Mouse (Mus musculus): Measurements from ENCODE around the gene Slc38a10. TPM values are rescaled to one million over a fixed set of nuclear protein-coding genes. Genes with fewer than 3 reads are reported as not detected.

The Slc38a10 gene
- polyA plus RNA-seq, 1 experiment from 2014 or later = 110 TPM

DNA sequence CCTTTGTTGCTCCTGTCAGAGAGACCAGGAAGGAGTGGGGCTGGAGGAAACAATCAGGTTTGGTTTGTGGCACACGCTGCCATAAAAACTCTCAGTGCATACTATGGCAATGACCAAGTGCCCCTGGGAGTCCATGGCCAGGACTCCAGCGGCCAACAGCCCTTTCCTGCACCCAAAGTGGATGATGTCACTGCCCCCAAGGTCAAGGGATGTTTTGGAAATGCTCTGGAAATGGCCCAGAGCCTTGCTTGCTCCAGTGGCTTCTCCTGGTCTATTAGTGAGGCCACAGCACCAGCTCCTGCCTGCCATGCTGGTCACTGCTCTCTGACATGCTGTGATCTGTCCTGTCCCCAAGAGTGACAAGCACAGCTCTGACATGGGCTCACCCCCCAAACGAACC, 75.0 kb downstream of the Slc38a10 start:
- H3K4me1 ChIP-seq (replicated peaks) = peaks cover 12% of the 10 kb centered on the region
- no peak overlapping the region for H3K9ac ChIP-seq
- 0 out of 2 replicates have a peak, but pooled peaks cover 3% of the 10 kb centered on the region for H3K27me3 ChIP-seq
- H3K27ac ChIP-seq = no peak overlapping the region
- H3K9me3 ChIP-seq = no peaks in the 10 kb centered on the region
- 83% methylated on average over 3 of the region's 3 CpGs for WGBS
- H3K36me3 ChIP-seq = peaks cover 97% of the 10 kb centered on the region
- no peak for ATAC-seq (ENCODE audit: low FRiP score)
- no peak overlapping the region for H3K4me2 ChIP-seq
- no peak overlapping the region for H3K4me3 ChIP-seq

GRCm38 (mm10) chr11:120072986-120073647, 78.0 kb downstream of the Slc38a10 start:
- ATAC-seq (ENCODE audit: low FRiP score) = no peak
- H3K9me3 ChIP-seq = no peaks in the 10 kb centered on the region
- no peak overlapping the region for H3K4me2 ChIP-seq
- H3K4me3 ChIP-seq = no peak overlapping the region
- H3K27ac ChIP-seq = no peak overlapping the region
- peaks cover 22% of the 10 kb centered on the region for H3K4me1 ChIP-seq (replicated peaks)
- WGBS = 96% methylated on average over 9 of the region's 9 CpGs
- H3K36me3 ChIP-seq = peaks cover 94% of the 10 kb centered on the region
- H3K27me3 ChIP-seq = 0 out of 2 replicates have a peak, but pooled peaks cover 3% of the 10 kb centered on the region
- H3K9ac ChIP-seq = no peak overlapping the region

DNA sequence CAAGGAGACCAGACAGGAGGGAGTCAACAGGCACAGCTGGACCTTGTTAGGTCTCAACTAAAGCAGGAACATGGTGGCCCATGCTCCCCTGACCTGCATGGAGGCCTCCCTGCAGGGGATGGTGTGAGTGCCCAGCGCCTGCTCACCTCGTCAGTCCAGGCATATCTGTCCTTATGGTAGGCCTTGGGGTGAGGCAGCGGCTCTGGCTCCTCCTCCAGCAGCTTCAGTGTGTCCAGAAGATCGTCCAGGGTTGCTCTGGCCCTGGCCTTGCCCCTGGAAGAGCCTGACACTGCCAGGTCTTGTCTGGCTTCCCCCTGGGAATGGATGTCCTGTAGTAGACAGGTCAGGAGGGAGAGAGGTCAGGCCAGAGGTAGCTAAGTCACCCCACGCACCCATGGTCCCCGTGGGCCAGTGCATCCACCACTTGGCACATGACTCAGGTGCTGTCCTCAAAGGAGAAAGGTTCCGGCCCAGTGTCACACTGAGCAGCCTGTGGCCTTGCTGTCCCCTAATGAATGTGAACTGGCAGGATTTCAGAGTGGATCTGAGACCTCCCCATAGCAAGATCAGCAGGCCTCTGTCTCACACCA, 79.3 kb downstream of the Slc38a10 start:
- WGBS = 82% methylated on average over 7 of the region's 7 CpGs
- Histone ChIP-seq H3K4me3 (no peak overlapping the region), H3K9me3 (no peaks in the 10 kb centered on the region), H3K27ac (no peak overlapping the region), H3K9ac (no peak overlapping the region), H3K4me2 (no peak overlapping the region), H3K27me3 (0 out of 2 replicates have a peak, but pooled peaks cover 3% of the 10 kb centered on the region), H3K4me1 (replicated peaks) (peaks cover 22% of the 10 kb centered on the region), H3K36me3 (peaks cover 94% of the 10 kb centered on the region)
- ATAC-seq (ENCODE audit: low FRiP score) = no peak

DNA sequence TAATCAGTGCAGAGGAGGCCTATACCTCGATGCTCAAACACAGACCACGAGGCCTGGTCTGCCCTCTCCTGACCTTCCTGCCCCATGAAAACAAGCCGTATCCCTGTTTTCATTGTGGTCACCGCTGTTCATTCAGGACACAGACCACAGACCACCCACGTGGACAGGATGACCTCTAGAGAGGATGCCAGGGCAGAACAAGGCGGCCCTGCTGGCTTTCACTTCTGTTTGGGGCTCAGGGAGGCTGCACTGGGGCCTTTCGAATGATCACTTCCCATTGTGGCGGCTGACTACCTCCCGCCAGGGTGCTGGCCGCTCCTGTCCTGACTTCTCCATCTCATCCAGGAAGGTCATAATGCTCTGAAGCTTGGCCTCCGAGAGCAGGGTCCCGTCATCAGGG, 80.1 kb downstream of the Slc38a10 start:
- ATAC-seq (ENCODE audit: low FRiP score) = no peak
- Histone ChIP-seq H3K36me3 (peaks cover 94% of the 10 kb centered on the region), H3K4me3 (no peak overlapping the region), H3K4me2 (no peak overlapping the region), H3K9ac (0 out of 2 replicates have a peak overlapping the region, but pooled peaks have one; percentile 19), H3K4me1 (replicated peaks) (peaks cover 22% of the 10 kb centered on the region), H3K9me3 (no peaks in the 10 kb centered on the region), H3K27ac (no peak overlapping the region), H3K27me3 (0 out of 2 replicates have a peak, but pooled peaks cover 3% of the 10 kb centered on the region)
- 16% methylated on average over 12 of the region's 12 CpGs for WGBS

GRCm38 (mm10) chr11:120070286-120070930, 80.7 kb downstream of the Slc38a10 start:
- Histone ChIP-seq H3K9me3 (no peaks in the 10 kb centered on the region), H3K27ac (no peak overlapping the region), H3K4me2 (no peak overlapping the region), H3K4me1 (replicated peaks) (peaks cover 20% of the 10 kb centered on the region), H3K36me3 (peaks cover 94% of the 10 kb centered on the region), H3K9ac (peak overlapping the region; percentile 19; the same call in 1 of the 2 replicates), H3K27me3 (0 out of 2 replicates have a peak, but pooled peaks cover 3% of the 10 kb centered on the region), H3K4me3 (no peak overlapping the region)
- 82% methylated on average over 27 of the region's 27 CpGs for WGBS
- no peak for ATAC-seq (ENCODE audit: low FRiP score)

DNA sequence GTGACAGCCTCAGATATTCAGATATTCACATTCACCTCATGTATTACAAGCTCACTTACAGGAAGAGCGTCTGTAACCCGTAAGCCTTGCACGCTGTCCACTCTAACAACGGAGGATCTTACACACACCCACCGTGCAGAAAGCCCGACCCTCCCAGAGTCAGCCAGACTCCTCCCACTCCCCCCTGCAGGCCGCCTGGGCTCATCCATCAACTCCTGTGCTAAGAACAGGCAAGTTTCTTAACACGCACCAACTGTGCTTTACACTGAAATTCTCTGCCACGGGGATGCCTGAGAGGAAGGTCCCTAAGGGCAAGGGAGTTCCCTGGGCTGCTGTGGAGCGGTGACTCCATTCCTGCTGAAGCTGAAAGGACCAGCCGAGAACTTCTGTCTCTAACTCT, 81.9 kb downstream of the Slc38a10 start:
- no peak overlapping the region for H3K27ac ChIP-seq
- WGBS = 26% methylated on average over 11 of the region's 11 CpGs
- peaks cover 14% of the 10 kb centered on the region for H3K4me1 ChIP-seq (replicated peaks)
- no peak overlapping the region; the same call in 1 of the 2 replicates for H3K9ac ChIP-seq
- H3K9me3 ChIP-seq = no peaks in the 10 kb centered on the region
- no peak for ATAC-seq (ENCODE audit: low FRiP score)
- H3K36me3 ChIP-seq = peaks cover 95% of the 10 kb centered on the region
- 0 out of 2 replicates have a peak, but pooled peaks cover 3% of the 10 kb centered on the region for H3K27me3 ChIP-seq
- no peak overlapping the region for H3K4me3 ChIP-seq
- H3K4me2 ChIP-seq = no peak overlapping the region

GRCm38 (mm10) chr11:120067834-120068233, 83.3 kb downstream of the Slc38a10 start:
- no peak for ATAC-seq (ENCODE audit: low FRiP score)
- Histone ChIP-seq H3K4me2 (no peak overlapping the region), H3K9me3 (no peaks in the 10 kb centered on the region), H3K27me3 (0 out of 2 replicates have a peak, but pooled peaks cover 3% of the 10 kb centered on the region), H3K27ac (no peak overlapping the region), H3K4me1 (replicated peaks) (peaks cover 14% of the 10 kb centered on the region), H3K9ac (no peak overlapping the region), H3K36me3 (peaks cover 94% of the 10 kb centered on the region), H3K4me3 (no peak overlapping the region)
- WGBS = 54% methylated on average over 16 of the region's 17 CpGs

GRCm38 (mm10) chr11:120065291-120065690, 85.9 kb downstream of the Slc38a10 start:
- no peak overlapping the region for H3K4me3 ChIP-seq
- no peak overlapping the region for H3K9ac ChIP-seq
- no peak for ATAC-seq (ENCODE audit: low FRiP score)
- no peaks in the 10 kb centered on the region for H3K27me3 ChIP-seq
- WGBS = 30% methylated on average over 10 of the region's 10 CpGs
- H3K27ac ChIP-seq = no peak overlapping the region
- no peak overlapping the region for H3K4me2 ChIP-seq
- H3K36me3 ChIP-seq = peaks cover 74% of the 10 kb centered on the region
- no peaks in the 10 kb centered on the region for H3K9me3 ChIP-seq
- H3K4me1 ChIP-seq (replicated peaks) = peaks cover 14% of the 10 kb centered on the region

DNA sequence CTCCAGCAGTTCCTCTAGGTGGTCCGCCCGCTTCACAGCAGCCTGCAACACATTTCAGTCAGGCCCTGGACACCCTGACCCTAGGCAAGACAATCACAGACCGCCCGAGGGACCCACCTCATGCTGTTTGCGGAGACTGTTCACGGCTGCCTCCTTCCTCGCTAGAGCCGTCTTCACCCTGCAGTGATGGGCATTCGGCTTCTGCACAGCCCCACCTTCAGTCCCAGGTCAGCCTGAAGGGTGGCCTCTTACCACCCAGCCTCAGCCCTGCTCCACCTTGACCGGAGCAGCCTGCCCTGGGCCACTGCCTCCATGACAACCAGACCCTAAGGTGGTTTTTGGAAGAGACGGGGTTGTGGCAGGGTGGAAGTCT, 86.5 kb downstream of the Slc38a10 start:
- H3K36me3 ChIP-seq = peaks cover 67% of the 10 kb centered on the region
- H3K9me3 ChIP-seq = no peaks in the 10 kb centered on the region
- no peak overlapping the region for H3K4me2 ChIP-seq
- no peak overlapping the region for H3K27ac ChIP-seq
- H3K4me3 ChIP-seq = no peak overlapping the region
- H3K9ac ChIP-seq = no peak overlapping the region
- peaks cover 11% of the 10 kb centered on the region for H3K4me1 ChIP-seq (replicated peaks)
- no peak for ATAC-seq (ENCODE audit: low FRiP score)
- H3K27me3 ChIP-seq = no peaks in the 10 kb centered on the region
- 89% methylated on average over 11 of the region's 11 CpGs for WGBS

DNA sequence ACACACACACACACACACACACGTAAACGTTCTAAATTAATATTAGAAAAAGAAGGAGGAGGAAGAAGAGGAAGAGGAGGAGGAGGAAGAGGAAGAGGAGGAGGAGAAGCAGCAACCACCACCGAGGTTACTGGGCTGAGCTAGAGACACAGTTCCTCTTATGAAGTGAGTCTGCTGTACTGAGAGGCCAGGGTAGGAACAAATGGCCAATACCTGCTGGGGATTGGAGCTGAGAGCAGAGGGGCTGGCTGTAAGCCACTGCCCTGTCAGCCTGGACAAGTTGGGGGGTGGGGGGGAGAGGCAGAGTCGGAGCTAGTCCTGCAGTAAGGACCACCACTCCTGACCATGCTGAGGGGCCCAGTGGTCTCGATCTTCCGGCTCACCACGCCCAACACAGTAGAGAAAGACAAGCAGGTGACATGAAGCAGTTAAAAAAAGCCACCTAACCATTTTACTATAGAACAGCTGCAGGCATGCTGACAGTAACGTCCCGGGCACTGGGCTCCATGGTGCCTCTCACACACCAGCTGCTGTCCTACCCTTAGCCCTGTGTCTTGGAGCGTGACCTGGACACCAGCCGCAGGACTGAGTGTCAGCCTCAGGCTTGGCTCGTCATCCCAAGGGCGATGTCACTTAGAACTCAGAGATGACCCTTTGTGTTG, 87.0 kb downstream of the Slc38a10 start:
- H3K27ac ChIP-seq = no peak overlapping the region
- H3K36me3 ChIP-seq = peaks cover 64% of the 10 kb centered on the region
- no peak overlapping the region for H3K9ac ChIP-seq
- H3K9me3 ChIP-seq = no peaks in the 10 kb centered on the region
- no peak overlapping the region for H3K4me2 ChIP-seq
- peaks cover 5% of the 10 kb centered on the region for H3K4me1 ChIP-seq (replicated peaks)
- no peak overlapping the region for H3K4me3 ChIP-seq
- WGBS = 88% methylated on average over 13 of the region's 13 CpGs
- no peak for ATAC-seq (ENCODE audit: low FRiP score)
- no peaks in the 10 kb centered on the region for H3K27me3 ChIP-seq

- no peak overlapping the region for H3K9ac ChIP-seq
- H3K27me3 ChIP-seq = no peaks in the 10 kb centered on the region
- no peaks in the 10 kb centered on the region for H3K9me3 ChIP-seq
- peaks cover 59% of the 10 kb centered on the region for H3K36me3 ChIP-seq
- no peak overlapping the region for H3K4me3 ChIP-seq
- H3K4me2 ChIP-seq = no peak overlapping the region
- no peak for ATAC-seq (ENCODE audit: low FRiP score)
- H3K27ac ChIP-seq = no peak overlapping the region
- 85% methylated on average over 5 of the region's 5 CpGs for WGBS
- 0 out of 2 replicates have a peak, but pooled peaks cover 3% of the 10 kb centered on the region for H3K4me1 ChIP-seq (replicated peaks)
These were observed 87.8 kb downstream of the Slc38a10 start for GRCm38 (mm10) chr11:120063326-120063725.

DNA sequence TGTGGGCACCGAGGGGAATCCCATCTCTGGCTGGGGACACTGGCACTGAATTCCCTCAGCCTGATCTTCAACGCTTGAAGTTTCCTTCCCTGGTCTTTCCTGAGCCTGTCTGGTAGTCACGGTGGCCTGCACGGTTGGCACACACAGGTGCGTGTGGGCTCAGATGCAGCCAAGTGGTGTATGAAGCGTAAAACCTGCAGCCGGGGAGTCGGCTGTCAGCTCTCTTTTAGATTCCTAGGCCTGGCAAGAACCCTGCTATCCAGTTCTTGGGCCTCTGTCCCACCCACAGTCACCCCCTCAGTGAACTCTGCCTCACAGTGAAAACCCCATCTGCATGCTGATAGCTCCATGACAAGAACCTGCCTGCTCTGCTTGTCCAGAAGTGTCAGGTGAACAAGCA, 90.5 kb downstream of the Slc38a10 start:
- no peaks in the 10 kb centered on the region for H3K27me3 ChIP-seq
- H3K9ac ChIP-seq = no peak overlapping the region
- no peak for ATAC-seq (ENCODE audit: low FRiP score)
- H3K36me3 ChIP-seq = peaks cover 32% of the 10 kb centered on the region
- no peak overlapping the region for H3K4me3 ChIP-seq
- no peak overlapping the region for H3K27ac ChIP-seq
- H3K9me3 ChIP-seq = no peaks in the 10 kb centered on the region
- H3K4me2 ChIP-seq = no peak overlapping the region
- H3K4me1 ChIP-seq (replicated peaks) = 0 out of 2 replicates have a peak, but pooled peaks cover 3% of the 10 kb centered on the region
- WGBS = 89% methylated on average over 8 of the region's 8 CpGs
